In the genomic region with DNA sequence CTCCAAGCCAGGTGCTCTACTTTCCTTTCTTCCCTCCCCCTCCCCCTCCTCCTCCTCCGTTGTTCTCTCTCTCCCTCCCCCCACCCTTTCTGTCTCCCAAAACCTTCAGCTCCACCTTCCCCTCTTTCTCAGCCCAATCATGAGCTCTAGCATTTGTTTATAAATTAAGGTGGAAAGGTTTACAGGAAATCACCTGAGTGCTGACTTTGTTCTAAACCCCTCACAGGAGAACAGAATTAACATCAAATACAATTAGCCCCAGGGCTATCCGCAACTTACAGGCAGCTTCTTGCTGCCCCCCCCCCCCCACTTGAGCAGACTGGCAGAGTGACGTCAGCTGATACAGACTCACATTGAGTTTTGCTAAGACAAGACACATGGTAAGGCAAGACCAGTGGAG, we compare ENCODE assay signal across 18 mouse cellular contexts.
"Had no signal": no experiment of that assay in that cellular context is flagged by ENCODE, and none has a peak within 500 bp of the region (broad histone marks: within the 10 kb centered on the region; RNA-seq: fewer than 3 reads in every experiment).

No protein-coding gene starts in this region.

- H3K27me3 ChIP-seq: kidney, embryonic 15.5 days; liver, embryonic 13.5 days; midbrain, embryonic 12.5 days; midbrain, embryonic 15.5 days; neural tube, embryonic 12.5 days; neural tube, embryonic 15.5 days; stomach, embryonic 15.5 days had no signal

- H3K27ac ChIP-seq: kidney, embryonic 15.5 days; left cerebral cortex, adult 2 months; liver, embryonic 13.5 days; midbrain, embryonic 12.5 days; midbrain, embryonic 15.5 days; neural tube, embryonic 12.5 days; neural tube, embryonic 15.5 days; stomach, embryonic 15.5 days had no signal

- H3K9me3 ChIP-seq: kidney, embryonic 15.5 days; liver, embryonic 13.5 days; midbrain, embryonic 12.5 days; midbrain, embryonic 15.5 days; neural tube, embryonic 12.5 days; neural tube, embryonic 15.5 days; stomach, embryonic 15.5 days had no signal

- H3K4me3 ChIP-seq: kidney, embryonic 15.5 days; left cerebral cortex, adult 2 months; liver, embryonic 13.5 days; midbrain, embryonic 12.5 days; midbrain, embryonic 15.5 days; neural tube, embryonic 12.5 days; neural tube, embryonic 15.5 days; stomach, embryonic 15.5 days had no signal

- H3K4me1 ChIP-seq: midbrain, embryonic 12.5 days; midbrain, embryonic 15.5 days; neural tube, embryonic 12.5 days; neural tube, embryonic 15.5 days; stomach, embryonic 15.5 days had no signal

- DNase-seq: kidney, postnatal 10 days; kidney, postnatal 36 days; layer of hippocampus, postnatal 36 days; liver, embryonic 13.5 days; lung, adult 2 months; lung, postnatal 14 days; lung, postnatal 4 days; retina, postnatal 1 day; right cerebral cortex, postnatal 25 days; spleen, adult 18-20 months; thymus, postnatal 25 days had no signal

- H3K36me3 ChIP-seq: midbrain, embryonic 15.5 days; neural tube, embryonic 12.5 days; neural tube, embryonic 15.5 days; stomach, embryonic 15.5 days had no signal
